Comparison of ENCODE assay signal across 25 mouse cellular contexts in the genomic region with DNA sequence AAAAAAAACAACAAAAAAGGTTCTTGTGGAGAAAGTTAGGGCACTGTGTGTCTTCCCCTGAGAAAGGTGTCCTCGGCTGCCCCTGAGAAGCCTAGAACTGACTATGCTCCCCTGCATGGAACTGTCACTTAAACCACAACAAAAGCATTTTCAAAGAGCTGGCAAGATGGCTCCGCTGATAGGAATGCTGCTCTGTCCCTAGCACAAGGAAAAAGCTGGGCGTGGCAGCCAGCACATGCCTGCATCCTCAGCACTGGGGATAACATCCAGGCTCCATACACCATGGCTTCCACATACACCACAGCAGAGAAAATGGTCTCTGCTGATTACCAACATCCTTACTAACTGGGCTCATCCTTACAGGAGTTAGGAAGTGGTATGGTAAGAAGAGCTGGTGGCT. TPM values are rescaled to one million over a fixed set of nuclear protein-coding genes. Genes with fewer than 3 reads are reported as not detected.
A peak's percentile ranks its signal among the peaks of the same experiment; 100 is the strongest.
DNase-seq lines count a peak whose midpoint lies in the region; ATAC-seq and TF ChIP-seq lines count a peak whose summit lies in the region.
"Had no signal": no experiment of that assay in that cellular context is flagged by ENCODE, and none has a peak within 500 bp of the region (broad histone marks: within the 10 kb centered on the region; RNA-seq: fewer than 3 reads in every experiment).

No protein-coding gene starts in this region.

- no peaks in the 10 kb centered on the region for H3K9me3 ChIP-seq in midbrain, embryonic 10.5 days (replicated peaks)
- no peaks in the 10 kb centered on the region for H3K9me3 ChIP-seq in midbrain, embryonic 11.5 days (ENCODE audit: control insufficient read depth, low read length)
- H3K9me3 ChIP-seq in ES-E14 (ENCODE audit: control insufficient read depth, insufficient read depth, low read depth, low read length) = no peaks in the 10 kb centered on the region
- H3K9me3 ChIP-seq: embryonic facial prominence, embryonic 12.5 days; embryonic facial prominence, embryonic 15.5 days; hindbrain, embryonic 10.5 days; hindbrain, embryonic 13.5 days had no signal

- no peak for DNase-seq in midbrain, embryonic 10.5 days (ENCODE audit: low spot score)
- no peak for DNase-seq in midbrain, embryonic 11.5 days (ENCODE audit: low spot score, missing footprints)
- no peak for DNase-seq in ES-E14 (ENCODE audit: low read depth, low spot score)
- peak; percentile 68 for DNase-seq in ZHBTc4 (ENCODE audit: low read depth, low spot score)
- no peak for DNase-seq in left cerebral cortex, postnatal 25 days (ENCODE audit: low spot score in 2 of 2)
- DNase-seq: adrenal gland, adult 2 months; adrenal gland, postnatal 14 days; cerebellum, adult 11 months; cerebellum, adult 2 months; cerebellum, adult 9-11 months; cerebellum, postnatal 25 days; forebrain, postnatal 0 days; gastrocnemius, adult 2 months; gastrocnemius, postnatal 14 days; heart, adult 11 months had no signal

- WGBS in midbrain, embryonic 10.5 days = 85% methylated on average over 3 of the region's 3 CpGs
- WGBS in midbrain, embryonic 11.5 days = 85% methylated on average over 3 of the region's 3 CpGs

- H3K4me1 ChIP-seq in midbrain, embryonic 10.5 days = peaks cover 42% of the 10 kb centered on the region
- H3K4me1 ChIP-seq in midbrain, embryonic 11.5 days (ENCODE audit: control insufficient read depth, insufficient read depth, low read length) = peaks cover 18% of the 10 kb centered on the region
- peaks cover 15 to 38% of the 10 kb centered on the region in 2 experiments for H3K4me1 ChIP-seq in ES-E14 (ENCODE audit: control insufficient read depth in 2 of 2, insufficient read depth in 2 of 2, low read length in 2 of 2, poor library complexity in 1 of 2)

- H3K9ac ChIP-seq in midbrain, embryonic 11.5 days (ENCODE audit: low read length) = no peak overlapping the region
- no peak overlapping the region for H3K9ac ChIP-seq in ES-E14 (ENCODE audit: insufficient read depth, low read depth, low read length, poor library complexity, severe bottlenecking)
- H3K9ac ChIP-seq: embryonic facial prominence, embryonic 12.5 days; embryonic facial prominence, embryonic 15.5 days; forebrain, postnatal 0 days; hindbrain, embryonic 13.5 days had no signal

- intact Hi-C loops in left cerebral cortex, postnatal 25 days (cut with DNase I) = no loop called here

- H3K4me3 ChIP-seq in midbrain, embryonic 10.5 days = no peak overlapping the region
- no peak overlapping the region for H3K4me3 ChIP-seq in midbrain, embryonic 11.5 days (ENCODE audit: low read depth, low read length)
- no peak overlapping the region for H3K4me3 ChIP-seq in ES-E14 (ENCODE audit: insufficient read depth in 1 of 2, low read depth in 1 of 2, low read length in 2 of 2, poor library complexity in 1 of 2, severe bottlenecking in 1 of 2)
- H3K4me3 ChIP-seq: embryonic facial prominence, embryonic 12.5 days; embryonic facial prominence, embryonic 15.5 days; gastrocnemius, adult 2 months; hindbrain, embryonic 10.5 days; hindbrain, embryonic 13.5 days had no signal

- ATAC-seq in midbrain, embryonic 11.5 days (ENCODE audit: low FRiP score) = no peak
- no peak for ATAC-seq in megakaryocyte-erythroid progenitor cell, adult 5-6 weeks (replicated peaks; ENCODE audit: low FRiP score, low TSS enrichment, poor library complexity, severe bottlenecking)
- ATAC-seq: forebrain, embryonic 14.5 days; forebrain, postnatal 0 days; hindbrain, embryonic 16.5 days had no signal

- no peaks in the 10 kb centered on the region for H3K36me3 ChIP-seq in midbrain, embryonic 10.5 days
- H3K36me3 ChIP-seq in midbrain, embryonic 11.5 days (ENCODE audit: control insufficient read depth, insufficient read depth, low read length) = no peaks in the 10 kb centered on the region
- H3K36me3 ChIP-seq in ES-E14 (ENCODE audit: control insufficient read depth, insufficient read depth, low read length, poor library complexity, severe bottlenecking) = peaks cover 7% of the 10 kb centered on the region
- H3K36me3 ChIP-seq: embryonic facial prominence, embryonic 12.5 days; embryonic facial prominence, embryonic 15.5 days; hindbrain, embryonic 10.5 days; hindbrain, embryonic 13.5 days had no signal

- in situ Hi-C loops in ES-E14 (cut with MboI; ENCODE audit: low sequenced_read_pairs in 2 of 2, unreplicated experiment in 2 of 2) = loop anchor here in 1 of 2 experiments (5.0 kb wide), 1 partner anchor 45 kb away; no protein-coding TSS in a partner anchor

- H3K4me2 ChIP-seq in midbrain, embryonic 11.5 days = no peak overlapping the region
- H3K4me2 ChIP-seq: embryonic facial prominence, embryonic 12.5 days; embryonic facial prominence, embryonic 15.5 days; heart, embryonic 11.5 days; hindbrain, embryonic 13.5 days had no signal

- 0 out of 2 replicates have a peak overlapping the region, but pooled peaks have one; percentile 1 for H3K27ac ChIP-seq in midbrain, embryonic 10.5 days (replicated peaks)
- H3K27ac ChIP-seq in midbrain, embryonic 11.5 days (ENCODE audit: low read depth, low read length) = no peak overlapping the region
- H3K27ac ChIP-seq in ES-E14 (ENCODE audit: insufficient read depth, low read depth, low read length, poor library complexity, severe bottlenecking) = 0 out of 2 replicates have a peak overlapping the region, but pooled peaks have one; percentile 60
- H3K27ac ChIP-seq: embryonic facial prominence, embryonic 12.5 days; embryonic facial prominence, embryonic 15.5 days; hindbrain, embryonic 13.5 days had no signal

- peaks cover 23% of the 10 kb centered on the region for H3K27me3 ChIP-seq in midbrain, embryonic 10.5 days (ENCODE audit: low read depth, poor library complexity, severe bottlenecking)
- H3K27me3 ChIP-seq in midbrain, embryonic 11.5 days (ENCODE audit: control insufficient read depth, insufficient read depth, low read length) = no peaks in the 10 kb centered on the region
- H3K27me3 ChIP-seq: embryonic facial prominence, embryonic 12.5 days; embryonic facial prominence, embryonic 15.5 days had no signal

TF ChIP-seq in ES-E14, 5 proteins besides CTCF, POLR2A, EP300 and RAD21:
- no peak for TF ChIP-seq ZC3H11A (IDR thresholded peaks at IDR 0.05; ENCODE audit: borderline replicate concordance, low read depth, low read length)
- no peak for TF ChIP-seq MAFK (IDR thresholded peaks at IDR 0.05; ENCODE audit: insufficient read depth, low read depth, low read length)
- TF ChIP-seq CHD2 (IDR thresholded peaks at IDR 0.05; ENCODE audit: low read depth, low read length) = no peak
- no peak for TF ChIP-seq HCFC1 (IDR thresholded peaks at IDR 0.05; ENCODE audit: borderline replicate concordance, insufficient read depth, low read length)
- TF ChIP-seq ZNF384 (IDR thresholded peaks at IDR 0.05; ENCODE audit: low read depth, low read length) = no peak

RNA-seq across cellular contexts. Expression of a gene that starts 3.8 kb away (rescaled TPM):
- 4.9 and 6.1 TPM in 2 replicates for polyA plus RNA-seq in midbrain, embryonic 10.5 days (2016; fragmentation: Nextera tagmentation; extraction: Ambion mirVana)
- polyA plus RNA-seq in midbrain, embryonic 11.5 days (2014; fragmentation: Nextera tagmentation; extraction: Ambion mirVana) = 2.8 and 4.4 TPM in 2 replicates
- 6.2 and 6.8 TPM in 2 replicates for total RNA-seq in ES-E14 (2012; rRNA removed)
- not detected in 2 replicates for total RNA-seq in megakaryocyte-erythroid progenitor cell, adult 5-6 weeks (2014; fragmentation: Nextera tagmentation)
- not detected in 2 replicates for total RNA-seq in megakaryocyte-erythroid progenitor cell, adult 5-6 weeks (2017)
- total RNA-seq in left cerebral cortex, postnatal 25 days (2021) = 10 to 100 TPM; 18.1 to 21.0 TPM
- total RNA-seq: common myeloid progenitor, adult 5-6 weeks had no signal

RNA-seq across cellular contexts. Expression of a gene that starts 17.2 kb away (rescaled TPM):
- polyA plus RNA-seq in midbrain, embryonic 10.5 days (2016; fragmentation: Nextera tagmentation; extraction: Ambion mirVana) = 0.15 and 0.20 TPM in 2 replicates
- polyA plus RNA-seq in midbrain, embryonic 11.5 days (2014; fragmentation: Nextera tagmentation; extraction: Ambion mirVana) = 0.22 and 0.41 TPM in 2 replicates
- total RNA-seq in ES-E14 (2012; rRNA removed) = 3.5 and 3.6 TPM in 2 replicates
- not detected in 2 replicates for total RNA-seq in megakaryocyte-erythroid progenitor cell, adult 5-6 weeks (2014; fragmentation: Nextera tagmentation)
- not detected in 2 replicates for total RNA-seq in megakaryocyte-erythroid progenitor cell, adult 5-6 weeks (2017)
- 1 to 10 TPM in 1 of 2 experiments, under 1 TPM in 1; 0.69 to 1.0 TPM for total RNA-seq in left cerebral cortex, postnatal 25 days (2021)
- total RNA-seq: common myeloid progenitor, adult 5-6 weeks; MEL had no signal
- polyA plus RNA-seq: adrenal gland, adult 2 months had no signal
